Mouse (Mus musculus): ENCODE results near the gene Hspbap1. TPM values are rescaled to one million over a fixed set of nuclear protein-coding genes. Genes with fewer than 3 reads are reported as not detected.
A peak's percentile ranks its signal among the peaks of the same experiment; 100 is the strongest.

Hspbap1 gene
- polyA plus RNA-seq, 1 experiment from 2014 or later, result 17.2 TPM

DNA sequence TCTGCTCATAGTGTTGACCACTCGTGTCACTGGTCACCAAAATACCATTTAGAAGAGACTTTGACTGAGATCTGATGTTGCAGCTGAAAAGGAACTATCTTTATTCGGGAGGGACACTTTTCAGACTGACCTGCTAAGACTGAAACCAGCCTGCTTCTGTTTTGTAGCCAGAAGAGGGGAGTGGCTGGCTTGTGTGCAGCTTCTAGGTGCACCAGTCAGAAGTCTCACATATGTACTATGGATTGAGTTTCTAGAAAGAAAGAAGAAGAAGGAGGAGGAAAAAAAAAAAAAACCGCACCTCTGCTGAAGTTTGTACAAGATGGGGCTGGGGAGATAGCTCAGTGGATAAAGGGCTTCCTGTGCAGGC is 13.0 kb downstream of the Hspbap1 start:
- no peaks in the 10 kb centered on the region for H3K9me3 ChIP-seq
- 91% methylated on average over 3 of the region's 3 CpGs for WGBS
- no peak overlapping the region for H3K27ac ChIP-seq
- ATAC-seq (replicated peaks), result no peak
- H3K4me3 ChIP-seq, result no peak overlapping the region
- no peaks in the 10 kb centered on the region for H3K4me1 ChIP-seq
- no peak overlapping the region for H3K4me2 ChIP-seq
- H3K9ac ChIP-seq, result no peak overlapping the region
- no peaks in the 10 kb centered on the region for H3K27me3 ChIP-seq (replicated peaks)
- H3K36me3 ChIP-seq (replicated peaks), result no peaks in the 10 kb centered on the region

DNA sequence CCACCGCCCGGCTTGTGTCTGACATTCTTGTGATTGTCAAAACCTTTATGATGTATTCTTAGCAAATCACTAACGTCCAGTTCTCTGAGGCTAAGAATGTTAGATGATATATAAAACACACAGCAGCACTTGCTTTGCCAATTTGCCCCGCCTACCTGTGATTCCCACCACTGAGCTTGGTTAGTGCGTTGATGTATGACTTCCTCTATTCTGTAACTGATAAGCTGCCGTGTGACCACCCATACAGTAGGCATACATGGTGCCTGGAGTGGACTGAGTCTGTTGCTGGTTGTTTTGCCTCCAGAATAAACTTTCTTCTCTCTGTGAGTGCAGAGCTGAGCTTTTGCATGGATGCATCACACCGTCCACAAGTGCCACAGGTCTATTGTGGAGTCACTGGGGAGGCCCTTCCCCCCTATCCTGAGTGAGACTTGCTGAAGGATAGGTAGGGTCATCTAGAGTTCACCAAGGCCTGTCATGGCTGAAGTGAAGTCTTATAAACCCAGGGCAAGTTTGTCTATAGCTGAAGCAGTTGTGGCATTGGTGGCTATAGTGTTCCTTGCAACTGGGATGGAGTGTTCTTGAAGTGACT is 14.1 kb downstream of the Hspbap1 start:
- no peaks in the 10 kb centered on the region for H3K27me3 ChIP-seq (replicated peaks)
- ATAC-seq (replicated peaks), result no peak
- 93% methylated on average over 7 of the region's 7 CpGs for WGBS

DNA sequence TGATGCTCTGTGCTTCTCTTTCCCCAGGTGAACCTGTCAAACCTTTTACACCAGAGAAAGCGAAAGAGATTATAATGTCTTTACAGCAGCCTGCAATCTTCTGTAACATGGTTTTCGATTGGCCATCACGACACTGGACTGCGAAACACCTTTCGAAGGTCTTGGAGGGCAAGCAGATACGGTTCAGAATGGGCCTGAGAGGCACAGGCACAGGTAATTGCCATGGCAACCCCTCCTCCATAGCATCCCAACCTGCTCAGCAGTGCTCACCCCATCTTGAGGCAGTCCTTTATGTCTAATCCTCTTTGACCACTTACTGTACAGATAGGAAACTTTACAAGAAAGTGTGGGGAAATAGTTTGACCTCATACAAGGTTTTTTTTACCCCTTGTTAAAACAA is 17.0 kb downstream of the Hspbap1 start:
- no peak overlapping the region for H3K27ac ChIP-seq
- no peaks in the 10 kb centered on the region for H3K36me3 ChIP-seq (replicated peaks)
- ATAC-seq (replicated peaks), result peak; percentile 65; the same call in 1 of the 2 replicates
- H3K4me1 ChIP-seq, result no peaks in the 10 kb centered on the region
- no peaks in the 10 kb centered on the region for H3K9me3 ChIP-seq
- H3K4me2 ChIP-seq, result no peak overlapping the region
- no peak overlapping the region for H3K9ac ChIP-seq
- H3K4me3 ChIP-seq, result no peak overlapping the region
- WGBS, result 78% methylated on average over 6 of the region's 6 CpGs
- H3K27me3 ChIP-seq (replicated peaks), result no peaks in the 10 kb centered on the region

More for the DNA sequence above, 14.1 kb downstream of the Hspbap1 start:
- no peak overlapping the region for H3K4me3 ChIP-seq
- no peaks in the 10 kb centered on the region for H3K9me3 ChIP-seq
- no peaks in the 10 kb centered on the region for H3K4me1 ChIP-seq
- no peak overlapping the region for H3K27ac ChIP-seq
- H3K9ac ChIP-seq, result no peak overlapping the region
- no peak overlapping the region for H3K4me2 ChIP-seq
- no peaks in the 10 kb centered on the region for H3K36me3 ChIP-seq (replicated peaks)

DNA sequence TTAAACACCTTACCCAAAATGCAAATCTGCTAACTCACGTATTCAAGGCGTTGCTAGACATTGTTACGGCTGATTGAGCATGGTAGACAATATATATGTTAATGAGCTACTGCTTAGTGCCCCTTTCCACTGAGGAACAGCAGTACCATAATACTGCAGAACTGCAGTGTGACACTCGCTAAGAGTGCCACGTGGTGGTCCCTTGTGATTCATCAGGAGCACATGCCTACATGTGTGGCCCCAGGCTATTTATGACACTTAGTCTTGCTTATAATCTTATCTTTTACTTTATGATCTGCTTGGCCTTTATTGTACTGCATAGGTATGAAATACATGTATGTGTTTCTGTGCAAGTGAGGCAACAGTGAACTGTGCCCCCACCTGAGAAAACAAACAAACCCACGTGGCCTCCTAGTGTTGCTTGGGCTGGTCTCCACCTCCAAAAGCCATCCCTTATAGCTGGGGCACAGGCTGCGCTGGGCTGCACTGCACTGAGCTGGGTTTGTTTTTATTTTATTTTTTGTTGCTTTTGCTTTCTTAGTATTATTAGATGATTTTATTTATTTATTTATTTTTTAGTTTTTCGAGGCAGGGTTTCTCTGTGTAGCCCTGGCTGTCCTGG is 17.5 kb downstream of the Hspbap1 start:
- no peaks in the 10 kb centered on the region for H3K4me1 ChIP-seq
- 49% methylated on average over 8 of the region's 8 CpGs for WGBS
- H3K9ac ChIP-seq, result no peak overlapping the region
- no peak overlapping the region for H3K4me3 ChIP-seq
- ATAC-seq (replicated peaks), result no peak
- no peaks in the 10 kb centered on the region for H3K9me3 ChIP-seq
- no peak overlapping the region for H3K27ac ChIP-seq
- no peaks in the 10 kb centered on the region for H3K36me3 ChIP-seq (replicated peaks)
- no peak overlapping the region for H3K4me2 ChIP-seq
- no peaks in the 10 kb centered on the region for H3K27me3 ChIP-seq (replicated peaks)

DNA sequence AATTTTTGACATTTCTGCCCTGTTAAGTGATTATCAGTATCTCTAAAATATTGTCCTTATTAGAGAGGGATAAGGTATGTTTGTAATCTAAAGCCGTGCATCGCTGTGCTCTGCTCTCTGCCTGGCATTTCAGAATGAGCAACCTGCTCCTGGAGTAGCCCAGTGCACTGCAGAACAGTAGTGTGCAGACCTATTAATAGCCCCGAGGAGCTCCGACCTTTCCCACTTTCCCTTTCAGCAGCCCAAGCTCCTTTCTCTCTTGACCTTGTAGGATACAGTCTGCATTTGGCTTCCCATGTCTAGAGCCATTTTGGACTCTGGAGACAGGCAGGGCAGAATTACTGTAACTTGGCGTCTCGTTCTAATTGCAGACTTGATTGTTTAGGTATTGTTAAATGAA is 18.2 kb downstream of the Hspbap1 start:
- Histone ChIP-seq H3K4me1 (no peaks in the 10 kb centered on the region), H3K27ac (no peak overlapping the region), H3K9me3 (no peaks in the 10 kb centered on the region), H3K4me2 (no peak overlapping the region), H3K9ac (no peak overlapping the region), H3K4me3 (no peak overlapping the region), H3K27me3 (replicated peaks) (no peaks in the 10 kb centered on the region), H3K36me3 (replicated peaks) (no peaks in the 10 kb centered on the region)
- whole genome bisulfite sequencing, result 90% methylated on average over 6 of the region's 6 CpGs
- no peak for ATAC-seq (replicated peaks)

DNA sequence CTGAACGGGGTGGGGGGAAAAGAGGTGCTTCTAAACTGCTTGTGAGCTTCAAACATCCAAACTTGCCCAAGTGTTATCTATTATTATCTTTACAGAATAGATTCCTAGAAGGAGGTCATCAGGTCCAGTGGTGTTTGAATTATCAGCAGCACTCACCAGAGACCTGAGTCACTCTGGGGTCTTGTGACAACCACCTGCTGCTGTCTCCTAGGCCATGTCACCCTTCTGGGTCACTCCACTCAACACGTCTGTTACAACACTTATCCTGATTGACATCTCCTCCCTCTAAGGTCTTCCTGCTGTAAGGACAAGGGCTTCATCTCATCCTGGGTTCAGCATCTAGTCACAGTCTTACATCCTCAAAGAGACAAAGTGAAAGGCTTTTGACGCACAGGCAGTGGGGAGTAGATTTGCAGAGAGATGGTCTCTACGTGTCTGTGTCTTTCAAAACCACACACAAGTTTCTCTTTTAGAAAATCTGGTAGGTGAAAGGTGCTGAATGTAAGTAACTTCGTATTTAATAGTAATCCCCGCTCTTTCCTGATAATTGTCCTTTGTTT is 21.9 kb downstream of the Hspbap1 start:
- H3K4me3 ChIP-seq, result no peak overlapping the region
- H3K36me3 ChIP-seq (replicated peaks), result no peaks in the 10 kb centered on the region
- H3K9ac ChIP-seq, result no peak overlapping the region
- no peak overlapping the region for H3K4me2 ChIP-seq
- no peak overlapping the region for H3K27ac ChIP-seq
- ATAC-seq (replicated peaks), result no peak
- 70% methylated on average over 6 of the region's 6 CpGs for WGBS
- no peaks in the 10 kb centered on the region for H3K4me1 ChIP-seq
- no peaks in the 10 kb centered on the region for H3K27me3 ChIP-seq (replicated peaks)
- H3K9me3 ChIP-seq, result no peaks in the 10 kb centered on the region

DNA sequence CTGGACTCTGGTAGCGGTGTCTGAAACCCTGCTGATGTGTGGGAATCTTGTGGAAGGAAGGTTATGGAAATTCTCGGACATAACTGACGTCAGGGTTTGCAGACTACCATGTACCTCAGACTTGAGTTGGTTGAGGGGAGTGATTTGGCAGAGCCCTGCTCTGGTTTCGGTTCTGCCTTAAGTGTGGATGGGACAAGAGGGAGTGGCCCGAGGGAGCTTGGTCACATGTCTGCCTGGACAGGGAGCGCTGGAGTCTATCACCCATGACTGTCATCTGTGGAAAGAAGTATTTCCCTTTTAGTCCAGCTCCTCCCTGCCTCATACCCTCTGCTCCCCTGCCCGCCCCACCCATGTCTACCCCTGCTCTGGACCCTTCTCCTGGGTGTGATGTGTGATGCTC is 32.0 kb downstream of the Hspbap1 start:
- Histone ChIP-seq H3K36me3 (replicated peaks) (peaks cover 3% of the 10 kb centered on the region; the same call in 1 of the 2 replicates), H3K27ac (no peak overlapping the region), H3K4me1 (no peaks in the 10 kb centered on the region), H3K9me3 (no peaks in the 10 kb centered on the region), H3K4me2 (no peak overlapping the region), H3K9ac (no peak overlapping the region), H3K4me3 (no peak overlapping the region), H3K27me3 (replicated peaks) (no peaks in the 10 kb centered on the region)
- WGBS, result 95% methylated on average over 7 of the region's 7 CpGs
- no peak for ATAC-seq (replicated peaks)

DNA sequence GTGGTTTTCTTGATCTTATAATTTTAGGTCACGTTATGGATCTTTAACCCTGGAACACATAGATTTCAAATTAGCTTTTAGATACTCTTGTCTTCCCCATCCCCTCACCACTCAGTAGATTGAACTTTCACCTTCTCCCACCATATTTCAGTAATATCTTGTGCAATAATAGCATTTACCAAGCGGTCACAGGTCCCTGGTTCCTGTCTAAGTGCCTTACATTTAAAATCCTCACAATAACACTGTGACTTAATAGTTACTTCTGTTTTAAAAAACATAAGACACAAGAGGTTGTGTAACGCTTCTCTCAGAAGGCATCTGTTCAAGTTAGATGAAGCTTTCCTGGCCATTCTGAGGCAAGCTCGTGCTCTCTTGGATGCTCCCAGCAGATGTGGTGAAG is 33.5 kb downstream of the Hspbap1 start:
- no peak for ATAC-seq (replicated peaks)
- Histone ChIP-seq H3K4me1 (no peaks in the 10 kb centered on the region), H3K4me3 (no peak overlapping the region), H3K9ac (no peak overlapping the region), H3K4me2 (no peak overlapping the region), H3K27me3 (replicated peaks) (no peaks in the 10 kb centered on the region), H3K9me3 (no peaks in the 10 kb centered on the region), H3K27ac (no peak overlapping the region), H3K36me3 (replicated peaks) (peaks cover 3% of the 10 kb centered on the region; the same call in 1 of the 2 replicates)
- 93% methylated on average over 4 of the region's 4 CpGs for WGBS

DNA sequence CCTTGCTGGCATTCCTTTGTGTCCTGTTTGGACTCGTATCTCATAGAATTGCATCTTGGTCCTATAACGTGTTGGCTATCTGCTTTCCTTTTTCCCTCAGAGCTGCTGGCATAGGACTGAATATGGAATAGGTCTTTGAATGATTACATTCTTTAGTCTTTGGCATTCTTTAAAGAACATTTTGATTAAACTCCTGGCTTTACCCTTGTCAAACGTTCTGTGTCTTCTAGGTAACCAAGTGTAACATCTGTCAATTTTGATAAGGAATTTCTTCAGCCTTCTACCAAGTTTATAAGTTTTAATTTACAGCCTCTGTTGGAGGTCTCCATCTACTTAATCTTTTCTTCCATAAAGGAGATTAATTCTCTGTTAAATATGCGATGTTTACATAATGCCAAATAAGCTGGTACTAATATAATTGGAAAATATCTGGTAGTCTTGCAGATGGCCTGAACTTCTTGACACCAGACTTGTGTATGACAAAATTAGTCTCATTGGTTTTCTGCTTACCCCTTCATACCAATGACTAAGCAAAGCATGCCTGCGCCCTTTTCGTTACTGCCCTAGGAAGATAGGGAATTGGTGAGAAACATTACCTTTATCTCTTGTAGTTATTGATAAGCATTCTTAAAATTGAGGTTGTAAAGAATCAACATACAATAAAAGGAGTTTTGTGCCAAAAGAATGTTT is 36.9 kb downstream of the Hspbap1 start:
- 73% methylated on average over 6 of the region's 6 CpGs for WGBS
- Histone ChIP-seq H3K4me2 (no peak overlapping the region), H3K4me1 (no peaks in the 10 kb centered on the region), H3K27ac (no peak overlapping the region), H3K27me3 (replicated peaks) (no peaks in the 10 kb centered on the region), H3K36me3 (replicated peaks) (no peaks in the 10 kb centered on the region), H3K9me3 (no peaks in the 10 kb centered on the region), H3K9ac (no peak overlapping the region), H3K4me3 (no peak overlapping the region)
- no peak for ATAC-seq (replicated peaks)

DNA sequence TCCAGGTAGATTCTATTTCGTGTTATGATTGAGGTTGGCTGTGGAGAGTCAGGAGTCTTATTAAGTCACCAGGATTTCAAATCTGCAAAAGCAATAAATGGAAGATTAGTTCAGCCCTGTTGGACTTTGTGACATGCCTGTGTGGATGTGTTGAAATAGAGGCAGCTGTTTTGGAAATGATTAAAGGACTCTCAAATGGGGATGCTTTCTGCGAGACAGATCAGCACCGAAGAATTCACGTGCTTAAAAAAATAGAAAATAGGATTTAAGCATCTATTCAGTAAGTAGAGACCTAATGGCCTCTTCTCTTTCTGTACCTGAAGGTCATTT is 37.5 kb downstream of the Hspbap1 start:
- no peaks in the 10 kb centered on the region for H3K4me1 ChIP-seq
- no peak overlapping the region for H3K4me2 ChIP-seq
- no peaks in the 10 kb centered on the region for H3K36me3 ChIP-seq (replicated peaks)
- WGBS, result 46% methylated on average over 4 of the region's 4 CpGs
- H3K4me3 ChIP-seq, result no peak overlapping the region
- H3K9me3 ChIP-seq, result no peaks in the 10 kb centered on the region
- no peak overlapping the region for H3K27ac ChIP-seq
- H3K27me3 ChIP-seq (replicated peaks), result no peaks in the 10 kb centered on the region
- no peak overlapping the region for H3K9ac ChIP-seq
- ATAC-seq (replicated peaks), result no peak

DNA sequence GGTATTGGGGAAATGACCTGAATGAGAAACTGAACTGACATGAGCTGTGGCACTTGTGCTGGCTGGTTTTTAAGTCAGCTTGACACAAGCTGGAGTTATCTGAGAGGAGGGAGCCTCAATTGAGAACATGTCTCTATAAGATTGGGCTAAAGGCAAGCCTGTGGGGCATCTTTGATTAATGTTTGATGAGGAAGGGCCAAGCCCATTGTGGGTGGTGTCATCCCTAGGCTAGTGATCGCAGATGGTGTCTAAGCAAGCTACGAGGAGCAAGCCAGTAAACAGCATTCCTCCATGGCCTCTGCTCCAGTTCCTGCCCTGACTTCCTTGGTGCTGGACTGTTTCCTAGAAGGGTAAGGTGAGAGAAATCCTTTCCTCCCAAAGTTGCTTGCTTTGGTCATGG is 38.7 kb downstream of the Hspbap1 start:
- H3K9me3 ChIP-seq, result no peaks in the 10 kb centered on the region
- no peak overlapping the region for H3K4me2 ChIP-seq
- no peak for ATAC-seq (replicated peaks)
- H3K36me3 ChIP-seq (replicated peaks), result no peaks in the 10 kb centered on the region
- H3K9ac ChIP-seq, result no peak overlapping the region
- 97% methylated on average over 2 of the region's 2 CpGs for WGBS
- no peak overlapping the region for H3K4me3 ChIP-seq
- H3K27me3 ChIP-seq (replicated peaks), result no peaks in the 10 kb centered on the region
- no peak overlapping the region for H3K27ac ChIP-seq
- no peaks in the 10 kb centered on the region for H3K4me1 ChIP-seq

DNA sequence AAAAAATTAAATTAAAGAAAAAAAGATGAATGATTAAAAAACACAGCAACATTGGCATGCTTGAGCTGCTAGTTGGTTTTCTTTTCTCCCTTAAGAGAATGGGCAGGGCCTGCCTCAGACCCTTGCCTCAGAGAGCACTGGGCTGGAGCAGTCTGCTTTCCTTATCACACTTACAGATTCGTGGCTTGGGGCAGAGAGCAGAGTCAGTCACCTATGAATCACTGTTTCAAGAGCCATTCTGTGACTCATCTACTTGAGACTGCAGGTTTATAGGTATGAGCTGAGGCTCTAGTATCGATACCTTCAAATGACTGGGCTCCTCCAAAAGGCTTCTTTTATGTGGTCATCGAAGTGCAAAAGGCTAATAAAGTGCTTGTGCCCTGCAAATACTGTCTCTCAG is 42.9 kb downstream of the Hspbap1 start:
- H3K4me2 ChIP-seq, result no peak overlapping the region
- WGBS, result 86% methylated on average over 3 of the region's 3 CpGs
- no peaks in the 10 kb centered on the region for H3K4me1 ChIP-seq
- H3K27ac ChIP-seq, result no peak overlapping the region
- no peaks in the 10 kb centered on the region; the same call in 1 of the 2 replicates for H3K36me3 ChIP-seq (replicated peaks)
- H3K9me3 ChIP-seq, result no peaks in the 10 kb centered on the region
- ATAC-seq (replicated peaks), result no peak
- H3K27me3 ChIP-seq (replicated peaks), result no peaks in the 10 kb centered on the region
- no peak overlapping the region for H3K9ac ChIP-seq
- H3K4me3 ChIP-seq, result no peak overlapping the region
